Mouse (Mus musculus): ENCODE measurements around the gene Rec8. TPM values are rescaled to one million over a fixed set of nuclear protein-coding genes. Genes with fewer than 3 reads are reported as not detected.
A peak's percentile ranks its signal among the peaks of the same experiment; 100 is the strongest.

The Rec8 gene
- total RNA-seq, 1 experiment from 2014 or later, result 8.1 TPM

DNA sequence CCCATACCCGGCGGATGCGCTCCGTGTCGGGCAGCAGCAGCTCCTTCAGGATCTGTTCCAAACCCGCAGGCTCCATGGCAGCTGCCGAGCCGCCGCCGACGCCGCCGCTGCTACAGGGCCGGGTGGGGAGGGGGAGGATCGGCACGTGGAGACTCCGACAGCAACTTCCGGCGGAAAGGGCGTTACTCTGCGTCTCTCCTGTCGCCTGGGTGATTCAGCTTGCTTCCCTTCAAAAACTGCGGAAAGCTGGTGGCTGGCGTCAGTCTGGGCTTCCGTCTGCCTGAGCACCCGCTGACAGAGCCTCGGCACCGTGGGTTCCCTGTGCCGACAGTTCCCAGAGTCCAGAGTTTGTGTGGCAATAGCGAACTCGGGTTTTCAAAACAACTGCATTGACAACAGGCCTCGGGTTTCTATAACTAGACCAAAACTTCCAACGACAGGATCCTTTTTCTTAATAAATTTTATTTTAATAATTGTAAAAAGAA is 17.7 kb downstream of the Rec8 start, which contains the start of gene Ipo4:
Ipo4 (minus strand) TSS at position 435 of the 485 bp plus-strand sequence.
- peak; percentile 96 for ATAC-seq (replicated peaks; ENCODE audit: low read depth, poor library complexity, severe bottlenecking)

DNA sequence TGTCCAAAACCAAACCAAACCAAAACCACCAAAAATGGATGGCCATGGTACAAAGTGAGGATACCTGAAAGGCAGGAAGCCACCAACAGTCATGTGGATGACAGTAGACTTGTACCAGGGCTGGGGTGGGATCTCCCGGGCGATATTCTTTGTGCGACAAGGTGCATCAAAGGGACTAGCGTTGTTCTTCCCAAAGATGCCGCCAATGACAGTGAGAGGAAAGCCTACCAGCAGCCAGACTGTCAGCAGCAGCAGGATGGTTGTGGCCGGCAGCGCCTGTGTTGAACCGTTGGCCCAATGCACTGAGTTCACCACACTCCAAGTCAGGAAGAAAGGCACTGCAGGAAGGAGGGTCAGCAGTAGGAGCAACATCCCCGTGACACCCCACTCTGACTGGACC is 20.0 kb downstream of the Rec8 start, which contains the start of gene Gm49378:
Gm49378 (minus strand) TSS at position 101 of the 400 bp plus-strand sequence.
- ATAC-seq (replicated peaks; ENCODE audit: low read depth, poor library complexity, severe bottlenecking), result no peak

DNA sequence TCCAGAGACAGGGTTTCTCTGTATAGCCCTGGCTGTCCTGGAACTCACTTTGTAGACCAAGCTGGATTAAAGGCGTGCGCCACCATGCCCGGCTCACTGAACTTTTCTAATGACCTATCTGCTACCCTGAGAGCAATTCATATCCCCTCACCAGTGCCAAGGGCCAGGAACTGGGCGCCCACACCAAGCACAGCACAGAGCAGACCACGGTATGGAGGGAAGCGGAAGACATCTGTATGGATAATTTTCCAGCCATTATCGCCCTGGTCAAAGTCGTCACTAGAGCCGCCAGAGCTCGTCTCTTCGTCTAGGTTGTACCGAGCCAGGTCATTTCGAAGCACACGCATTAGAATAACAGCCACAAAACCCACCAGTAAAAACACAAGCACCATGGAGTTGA is 23.0 kb downstream of the Rec8 start:
- no peak for ATAC-seq (replicated peaks; ENCODE audit: low read depth, poor library complexity, severe bottlenecking)

DNA sequence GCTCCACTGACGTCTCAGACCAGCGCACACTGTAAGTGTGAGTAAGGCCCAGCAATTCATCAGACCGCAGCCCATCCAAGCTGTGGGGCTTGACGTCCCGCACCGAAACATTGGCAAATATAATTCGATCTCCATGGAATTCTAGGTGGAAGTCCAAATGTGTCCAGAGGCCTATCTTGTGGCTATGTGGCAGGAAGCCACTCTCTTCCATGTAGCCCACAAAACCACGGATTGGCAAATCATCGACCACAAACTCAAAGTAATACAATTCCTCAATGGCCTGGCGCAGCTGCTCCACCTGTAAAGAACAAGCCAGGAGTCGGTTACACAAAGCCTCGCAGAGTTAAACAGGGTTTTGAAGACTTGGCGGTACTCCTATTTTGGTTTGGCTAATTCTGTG is 23.5 kb downstream of the Rec8 start:
- no peak for ATAC-seq (replicated peaks; ENCODE audit: low read depth, poor library complexity, severe bottlenecking)

DNA sequence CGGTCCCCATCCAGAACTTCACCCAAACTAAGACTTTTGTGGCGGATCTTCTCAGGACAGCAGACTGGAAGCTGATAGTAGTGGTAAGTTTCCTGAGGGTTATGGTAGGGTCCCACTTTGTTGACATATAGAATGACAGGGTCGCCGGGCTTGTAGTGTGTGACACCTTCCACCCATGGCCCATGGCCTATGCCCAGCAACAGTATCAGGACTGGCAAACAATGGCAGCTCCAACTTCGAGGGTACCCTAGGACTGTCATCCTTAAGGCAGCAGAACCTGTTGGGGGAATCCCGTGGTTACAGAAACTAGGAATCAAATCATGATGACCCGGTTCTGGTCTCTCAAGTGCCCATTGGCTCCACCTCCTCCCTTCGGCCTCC is 24.8 kb downstream of the Rec8 start:
- ATAC-seq (replicated peaks; ENCODE audit: low read depth, poor library complexity, severe bottlenecking), result no peak

DNA sequence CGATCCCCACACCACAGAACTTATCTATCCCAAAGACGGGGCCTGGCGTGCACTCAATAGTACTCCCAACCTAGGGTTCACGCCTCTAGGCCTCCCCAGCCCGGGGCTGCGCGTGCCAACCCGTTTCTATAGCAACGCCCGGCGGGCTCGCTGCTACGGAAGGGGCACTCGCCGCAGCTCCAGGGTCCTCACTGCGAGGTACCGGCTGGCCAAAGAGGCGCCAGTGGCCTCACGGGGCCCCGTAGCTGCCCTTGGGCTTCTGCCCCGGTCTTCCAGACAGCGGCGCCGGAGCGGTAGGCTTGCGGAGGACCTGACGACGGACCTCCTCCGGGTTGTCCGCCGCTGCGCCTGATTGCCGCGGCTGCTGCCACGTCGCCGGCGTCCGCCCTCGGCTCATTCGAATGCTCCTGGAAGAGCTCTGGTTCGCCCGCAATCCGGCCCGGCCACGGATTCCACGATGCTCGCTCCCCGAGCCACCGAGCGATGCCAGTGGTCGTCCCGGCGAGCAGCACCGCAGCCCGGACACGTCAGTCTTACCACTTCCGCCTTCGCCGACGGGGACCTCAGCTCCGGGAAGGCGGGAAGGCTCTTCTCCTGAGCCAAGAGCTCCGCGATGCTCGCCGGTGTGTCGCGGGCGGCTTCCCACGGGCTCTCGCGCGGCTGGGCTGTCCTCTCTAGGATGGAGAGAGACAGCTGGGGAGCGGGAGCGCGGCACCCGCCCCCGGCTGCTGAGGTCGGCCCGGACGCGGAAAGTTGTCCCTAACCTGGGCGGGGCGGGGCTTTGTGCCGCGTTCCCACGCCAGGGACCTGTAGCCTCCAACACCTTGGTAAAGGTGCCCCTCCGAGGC is 25.4 kb downstream of the Rec8 start, which contains the start of gene Tm9sf1:
Tm9sf1 (minus strand) TSS at position 747 of the 848 bp plus-strand sequence.
- ATAC-seq (replicated peaks; ENCODE audit: low read depth, poor library complexity, severe bottlenecking), result peak; percentile 75

DNA sequence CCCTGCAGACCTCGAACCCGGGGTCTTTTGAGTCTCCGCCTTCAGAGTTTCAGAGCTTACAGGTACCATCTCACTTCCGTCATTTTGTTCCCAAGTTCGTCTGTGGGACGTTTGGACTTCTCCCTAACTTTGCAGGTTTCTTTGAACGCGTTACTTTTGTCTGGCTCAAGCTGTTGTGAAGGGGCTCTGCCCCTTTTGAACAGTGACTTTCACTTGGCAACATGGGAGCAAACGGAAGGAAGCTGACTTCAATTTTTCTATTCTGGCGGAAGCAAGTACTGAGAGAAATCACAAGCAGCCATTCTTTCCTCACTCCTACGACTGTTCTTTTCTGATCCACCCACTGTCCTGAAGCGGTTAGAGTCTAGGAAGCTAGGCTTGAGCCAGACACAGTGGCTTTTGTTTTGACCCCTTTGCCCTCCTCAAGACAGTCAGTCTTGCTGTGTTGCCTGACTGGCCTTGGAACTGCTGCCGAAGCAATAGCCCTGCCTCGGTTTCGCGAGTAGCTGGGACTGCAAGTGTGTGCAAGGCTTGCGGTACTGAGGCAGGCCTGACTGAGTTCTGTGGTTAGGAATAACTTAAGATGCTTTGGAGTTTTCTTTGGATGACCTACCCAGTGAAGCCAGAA is 26.5 kb downstream of the Rec8 start:
- peak; percentile 10; the same call in 1 of the 2 replicates for ATAC-seq (replicated peaks; ENCODE audit: low read depth, poor library complexity, severe bottlenecking)

DNA sequence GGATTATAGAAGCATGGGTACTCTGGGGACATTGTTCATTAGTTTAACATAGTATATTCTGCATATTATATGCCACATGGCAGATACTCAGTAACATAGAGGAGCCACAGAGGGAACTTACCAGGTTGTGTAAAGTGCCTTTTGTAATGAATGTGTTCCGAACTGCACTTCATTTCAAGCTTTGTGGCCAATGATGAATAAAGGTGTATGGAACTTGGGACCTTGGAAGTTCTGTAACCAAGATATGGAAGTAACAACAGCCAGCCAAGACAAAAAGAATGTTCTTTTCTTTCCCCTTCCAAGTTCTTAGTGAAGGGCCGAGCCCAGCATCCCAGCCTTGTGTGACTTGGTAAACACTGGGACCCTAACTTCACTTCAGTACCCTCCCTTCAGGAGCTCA is 32.0 kb downstream of the Rec8 start, which contains the start of gene Tssk4:
Tssk4 (plus strand) TSS at position 301 of the 400 bp plus-strand sequence.
- ATAC-seq (replicated peaks; ENCODE audit: low read depth, poor library complexity, severe bottlenecking), result no peak

DNA sequence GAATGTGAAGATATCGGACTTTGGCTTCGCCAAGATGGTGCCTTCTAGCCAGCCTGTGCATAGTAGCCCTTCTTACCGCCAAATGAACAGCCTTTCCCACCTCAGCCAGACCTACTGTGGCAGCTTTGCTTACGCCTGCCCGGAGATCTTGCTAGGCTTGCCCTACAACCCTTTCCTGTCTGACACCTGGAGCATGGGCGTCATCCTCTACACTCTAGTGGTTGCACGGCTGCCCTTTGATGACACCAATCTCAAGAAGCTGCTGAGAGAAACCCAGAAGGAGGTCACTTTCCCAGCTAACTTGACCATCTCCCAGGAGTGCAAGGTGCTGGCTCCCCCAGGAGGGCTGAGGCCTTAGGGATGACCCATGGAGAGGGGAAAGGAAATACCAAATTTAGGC is 33.7 kb downstream of the Rec8 start:
- ATAC-seq (replicated peaks; ENCODE audit: low read depth, poor library complexity, severe bottlenecking), result no peak

DNA sequence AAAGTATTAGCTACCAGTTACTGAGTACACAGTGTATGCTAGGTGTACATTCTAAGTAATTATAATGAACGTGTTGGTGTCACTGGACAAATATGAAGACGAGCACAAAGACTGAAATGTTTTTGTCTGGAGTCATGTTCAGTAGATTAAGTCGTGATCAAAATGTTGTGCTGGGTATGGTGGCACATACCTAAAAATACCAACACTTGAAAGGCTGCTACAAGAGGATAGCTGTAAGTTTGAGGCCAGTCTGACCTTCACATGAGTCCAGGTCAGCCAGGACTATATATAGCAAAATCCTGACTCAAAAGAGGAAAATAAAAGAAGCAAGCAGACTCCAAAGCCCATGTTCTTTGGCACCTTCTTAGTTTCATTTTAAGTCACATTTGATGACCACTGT is 39.1 kb downstream of the Rec8 start:
- ATAC-seq (replicated peaks; ENCODE audit: low read depth, poor library complexity, severe bottlenecking), result no peak

DNA sequence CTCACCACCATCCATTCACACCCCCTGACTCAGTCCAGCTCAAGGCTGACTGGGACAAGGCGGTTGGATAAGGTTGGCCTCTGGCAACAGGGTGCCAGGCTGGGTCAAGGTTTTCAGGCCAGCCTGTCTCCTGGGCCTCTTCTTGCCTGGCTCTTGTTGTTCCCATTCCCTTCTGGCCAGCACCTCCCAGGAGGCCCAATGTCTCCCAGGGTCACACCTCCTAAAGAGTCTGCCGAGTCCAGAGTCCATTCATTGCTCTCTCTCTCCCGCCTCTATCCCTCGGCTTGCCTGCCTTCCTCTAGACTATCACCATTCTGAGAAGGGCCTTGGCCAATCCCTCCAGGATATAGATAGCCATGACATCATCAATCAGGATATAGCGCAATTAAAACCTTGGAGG is 40.2 kb downstream of the Rec8 start:
- no peak for ATAC-seq (replicated peaks; ENCODE audit: low read depth, poor library complexity, severe bottlenecking)

DNA sequence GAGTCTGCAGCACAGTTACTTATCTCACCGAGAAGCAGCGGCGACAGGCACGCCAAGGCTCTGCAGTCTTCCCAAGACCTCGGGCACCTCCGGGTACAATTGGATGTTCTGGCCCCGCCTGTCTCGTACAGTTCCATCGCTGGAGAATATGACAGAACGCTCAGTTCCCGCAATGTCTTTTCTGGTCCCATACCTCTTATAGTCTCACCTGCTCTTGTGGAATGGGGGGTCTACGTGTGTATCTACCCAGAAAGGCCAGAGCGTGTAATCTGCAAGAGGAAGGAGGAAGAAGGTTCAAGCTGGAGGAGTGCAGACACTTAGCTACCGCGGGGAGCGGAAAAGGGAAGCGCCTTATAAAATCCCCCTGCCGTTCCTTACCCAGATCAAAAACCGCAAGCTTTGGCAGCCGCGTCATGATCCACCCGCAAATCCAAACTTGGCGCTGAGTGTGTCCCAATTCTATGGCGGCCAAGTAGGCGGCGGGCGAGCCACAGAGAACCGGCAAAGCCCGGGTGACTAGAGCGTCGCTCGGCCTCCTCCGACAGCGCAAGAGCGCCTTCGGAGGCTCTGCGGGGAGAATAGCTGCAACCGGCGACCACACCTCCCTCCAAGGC is 42.2 kb downstream of the Rec8 start, which contains the start of gene Mdp1:
Mdp1 (minus strand) TSS at position 549 of the 614 bp plus-strand sequence.
- ATAC-seq (replicated peaks; ENCODE audit: low read depth, poor library complexity, severe bottlenecking), result peak; percentile 97

DNA sequence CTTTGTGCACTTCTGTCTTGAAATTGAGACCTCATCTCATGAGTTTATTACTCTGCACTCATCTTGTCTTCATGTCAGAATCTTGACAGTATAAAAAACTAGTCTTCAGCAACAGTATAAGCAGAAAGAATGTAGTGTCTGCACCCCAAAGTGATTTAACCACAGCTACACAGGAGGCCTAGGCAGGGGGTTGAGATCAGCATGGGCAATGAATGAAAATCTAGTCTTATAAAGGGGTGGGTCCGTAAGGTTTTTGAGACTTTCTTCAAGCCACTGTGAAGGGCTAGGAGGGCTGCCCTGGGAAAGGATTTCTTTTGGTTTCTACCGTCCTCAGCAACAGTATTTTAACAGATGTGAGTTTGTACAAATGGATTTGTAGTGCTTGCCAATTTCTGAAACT is 42.8 kb downstream of the Rec8 start:
- peak; percentile 13; the same call in 1 of the 2 replicates for ATAC-seq (replicated peaks; ENCODE audit: low read depth, poor library complexity, severe bottlenecking)

DNA sequence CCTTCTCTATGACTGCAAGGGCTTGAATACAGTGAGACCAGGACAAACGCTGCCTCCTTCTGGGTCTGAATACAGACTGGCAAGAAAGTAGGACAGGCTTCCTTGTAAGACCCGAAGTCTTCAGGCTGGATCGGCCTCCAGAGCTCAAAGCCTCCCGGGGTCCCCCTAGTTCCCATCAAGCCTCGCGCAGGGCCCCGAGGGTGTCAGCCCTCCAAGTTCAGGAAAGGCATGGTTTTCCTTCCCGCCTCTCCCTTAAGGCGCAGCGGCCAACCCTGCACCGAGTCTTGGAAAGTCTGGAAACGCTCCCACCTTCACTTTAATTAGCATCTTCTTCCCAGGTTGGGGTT is 53.6 kb downstream of the Rec8 start:
- peak; percentile 12; the same call in 1 of the 2 replicates for ATAC-seq (replicated peaks; ENCODE audit: low read depth, poor library complexity, severe bottlenecking)

DNA sequence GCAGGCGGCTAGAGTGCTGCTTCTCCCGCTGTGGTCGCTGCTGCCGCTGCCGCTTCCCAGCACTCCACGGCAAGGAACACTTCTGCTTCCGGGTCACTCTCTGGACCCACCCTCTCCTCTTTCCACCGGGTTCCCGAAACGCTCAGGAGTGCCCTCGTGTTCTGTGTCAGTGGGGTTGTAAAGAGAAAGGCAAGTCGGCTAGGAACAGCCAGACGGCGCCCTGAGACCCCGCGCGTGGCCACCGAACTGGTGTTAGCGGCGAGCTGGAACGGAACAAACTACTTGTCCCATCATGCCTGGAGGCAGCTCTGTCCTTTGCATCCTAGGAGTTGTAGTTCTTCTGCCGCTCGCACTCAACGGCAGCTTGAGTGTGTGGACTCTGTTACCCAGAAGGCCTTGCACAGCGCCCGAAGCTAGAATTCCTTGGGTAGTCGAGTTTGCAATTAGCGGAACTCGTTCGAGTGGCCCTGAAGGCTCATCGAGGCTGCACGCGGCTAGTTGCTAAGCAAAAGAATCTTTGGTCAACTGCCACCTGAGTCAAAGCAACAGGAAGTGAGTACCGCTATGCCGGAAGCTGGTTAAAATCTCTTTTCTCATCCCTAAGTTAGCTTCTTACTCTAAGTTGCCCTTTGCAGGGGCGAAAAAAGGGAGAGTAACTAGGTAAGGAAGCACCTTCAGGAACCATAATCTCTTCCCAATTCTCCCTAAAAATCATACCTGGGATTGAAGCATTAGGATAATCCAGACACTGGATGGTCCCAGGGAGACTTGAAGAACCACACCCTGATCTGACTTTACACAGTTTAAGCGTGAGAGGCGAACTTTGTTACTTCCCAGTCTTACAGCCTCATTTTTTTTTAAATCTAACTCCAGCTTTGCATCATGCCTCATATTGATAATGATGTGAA is 54.2 kb downstream of the Rec8 start, which contains the start of the genes Gmpr2 and Nedd8:
Gmpr2 (plus strand) TSS at position 109 of the 908 bp plus-strand sequence.
Nedd8 (minus strand) TSS at position 292 of the 908 bp plus-strand sequence.
- peak; percentile 99 for ATAC-seq (replicated peaks; ENCODE audit: low read depth, poor library complexity, severe bottlenecking)

DNA sequence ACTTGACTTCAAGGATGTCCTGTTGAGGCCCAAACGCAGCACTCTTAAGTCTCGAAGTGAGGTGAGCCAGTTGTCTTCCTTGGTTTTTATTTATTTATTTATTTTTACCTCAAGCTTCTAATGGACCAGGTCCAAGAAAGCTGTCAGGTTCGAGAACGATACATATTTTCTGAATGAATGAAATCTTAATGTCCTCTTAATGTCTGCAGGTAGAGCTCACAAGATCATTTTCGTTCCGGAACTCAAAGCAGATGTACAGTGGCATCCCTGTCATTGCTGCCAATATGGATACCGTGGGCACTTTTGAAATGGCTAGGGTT is 54.9 kb downstream of the Rec8 start:
- ATAC-seq (replicated peaks; ENCODE audit: low read depth, poor library complexity, severe bottlenecking), result no peak

All from common myeloid progenitor, adult 5-6 weeks (primary cell).